Mouse (Mus musculus): ENCODE measurements around the gene Pdlim5. TPM values are rescaled to one million over a fixed set of nuclear protein-coding genes. Genes with fewer than 3 reads are reported as not detected.

The Pdlim5 gene
- polyA plus RNA-seq, 1 experiment from 2014 or later: 169 TPM

DNA sequence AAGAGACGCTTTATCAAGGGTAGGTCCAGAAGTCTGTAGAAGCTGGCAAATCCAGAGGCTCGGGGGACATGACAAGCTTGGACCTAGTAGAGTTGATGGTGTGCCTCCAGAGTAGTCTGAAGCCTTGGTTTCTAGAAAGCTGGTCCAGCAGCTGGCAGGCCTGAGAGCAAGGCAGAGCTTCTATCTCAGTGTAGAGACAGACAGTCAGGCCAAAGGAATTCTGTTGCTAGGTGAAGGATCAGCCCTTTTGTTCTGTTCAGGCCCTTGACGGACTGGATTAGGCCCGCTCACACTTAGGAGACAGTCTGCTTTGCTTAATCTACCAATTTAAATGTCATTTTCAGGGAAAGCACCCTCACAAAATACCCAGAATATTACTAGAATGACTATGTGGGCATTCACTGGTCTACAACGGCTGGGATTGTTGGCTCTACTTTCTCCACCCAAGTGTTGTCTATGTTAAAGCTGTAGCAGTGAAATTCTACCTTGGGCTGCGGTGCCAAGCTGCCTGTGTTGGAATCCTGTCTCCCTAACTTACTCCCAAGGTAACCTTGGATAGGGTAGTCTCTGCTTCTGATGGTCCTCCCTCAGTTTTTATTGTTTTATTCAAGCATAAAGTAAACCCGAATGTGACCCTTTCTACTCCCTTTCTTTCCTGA, 38.8 kb upstream of the Pdlim5 start:
- Histone ChIP-seq H3K27ac (replicated peaks) (peak overlapping the region; percentile 70), H3K4me1 (peaks cover 59% of the 10 kb centered on the region)
- no peak for ATAC-seq (ENCODE audit: extremely low read depth, insufficient number of reproducible peaks, low FRiP score, low TSS enrichment)

DNA sequence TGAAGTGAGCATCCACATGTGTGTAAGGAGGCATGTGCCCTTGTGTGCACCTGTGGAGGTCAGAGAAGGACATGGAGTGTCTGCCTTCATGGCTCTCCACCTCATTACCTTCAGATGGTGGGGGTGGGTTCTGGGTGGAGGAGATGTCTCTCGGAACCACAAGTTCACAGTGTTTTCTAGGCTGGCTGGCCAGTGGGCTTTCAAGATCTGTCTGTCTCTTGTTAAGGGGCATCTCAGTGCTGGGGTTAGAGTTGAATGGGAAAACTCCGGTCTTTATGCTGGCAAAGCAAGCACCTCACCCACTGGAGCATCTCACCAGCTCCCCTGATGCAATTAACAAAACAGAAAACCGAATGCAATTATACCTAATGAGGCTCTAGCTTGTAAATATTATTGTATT, 36.0 kb upstream of the Pdlim5 start:
- peaks cover 41% of the 10 kb centered on the region for H3K4me1 ChIP-seq
- H3K36me3 ChIP-seq: no peaks in the 10 kb centered on the region
- H3K27ac ChIP-seq (replicated peaks): no peak overlapping the region
- ATAC-seq (ENCODE audit: extremely low read depth, insufficient number of reproducible peaks, low FRiP score, low TSS enrichment): no peak
- H3K4me2 ChIP-seq: no peak overlapping the region
- WGBS: 70% methylated on average over 3 of the region's 3 CpGs
- 0 out of 2 replicates have a peak, but pooled peaks cover 5% of the 10 kb centered on the region for H3K27me3 ChIP-seq (replicated peaks)
- H3K4me3 ChIP-seq: no peak overlapping the region
- H3K9me3 ChIP-seq: no peaks in the 10 kb centered on the region
- no peak overlapping the region for H3K9ac ChIP-seq

More for the DNA sequence above, 38.8 kb upstream of the Pdlim5 start:
- H3K27me3 ChIP-seq (replicated peaks): no peaks in the 10 kb centered on the region
- WGBS: 47% methylated on average over 7 of the region's 7 CpGs
- no peaks in the 10 kb centered on the region for H3K36me3 ChIP-seq
- H3K9ac ChIP-seq: no peak overlapping the region
- no peak overlapping the region for H3K4me2 ChIP-seq
- no peak overlapping the region for H3K4me3 ChIP-seq
- H3K9me3 ChIP-seq: no peaks in the 10 kb centered on the region

DNA sequence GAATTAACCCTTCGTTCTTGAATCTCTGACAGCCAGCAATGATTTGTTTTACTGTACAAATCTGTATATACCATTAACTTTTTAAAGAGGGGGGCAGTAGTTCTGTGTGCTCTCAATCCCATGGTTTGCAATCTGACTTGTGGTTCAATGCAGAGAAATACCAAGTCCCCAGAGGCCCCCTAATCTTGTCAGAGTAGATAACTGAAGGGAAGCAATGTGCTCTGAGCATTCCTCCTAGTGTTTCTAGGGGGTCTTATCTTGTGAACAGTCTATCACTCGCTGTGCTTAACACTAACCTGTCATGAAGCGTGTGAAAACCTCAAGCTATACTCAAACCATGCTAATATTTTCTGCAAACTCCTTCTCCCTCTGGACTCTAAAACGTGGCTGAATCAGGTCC, 34.6 kb upstream of the Pdlim5 start:
- Histone ChIP-seq H3K4me1 (peaks cover 39% of the 10 kb centered on the region), H3K4me3 (peak overlapping the region; percentile 28), H3K27ac (replicated peaks) (peak overlapping the region; percentile 77), H3K36me3 (no peaks in the 10 kb centered on the region), H3K9ac (peak overlapping the region; percentile 54), H3K9me3 (no peaks in the 10 kb centered on the region), H3K27me3 (replicated peaks) (0 out of 2 replicates have a peak, but pooled peaks cover 5% of the 10 kb centered on the region), H3K4me2 (peak overlapping the region; percentile 63)
- ATAC-seq (ENCODE audit: extremely low read depth, insufficient number of reproducible peaks, low FRiP score, low TSS enrichment): no peak
- 11% methylated on average over 4 of the region's 4 CpGs for WGBS

DNA sequence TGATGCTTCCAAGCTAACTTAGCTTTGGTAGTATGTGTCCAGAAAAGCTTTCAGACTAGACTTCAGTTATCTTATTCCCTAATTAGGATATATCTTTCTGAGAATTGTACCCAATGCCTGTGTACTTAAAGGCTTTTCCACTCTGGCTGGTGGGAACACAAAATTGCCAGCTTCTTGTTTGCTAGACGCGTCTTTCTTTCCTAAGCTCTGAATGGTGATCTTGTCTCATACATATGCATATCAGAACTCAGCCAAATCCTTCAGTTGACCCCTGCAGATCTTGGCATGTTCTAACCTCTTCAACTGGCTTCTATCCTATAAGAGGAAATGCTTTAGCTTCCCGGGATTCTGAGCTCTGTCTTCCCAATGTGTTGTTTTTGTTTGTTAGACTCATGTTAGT, 31.3 kb upstream of the Pdlim5 start:
- H3K27me3 ChIP-seq (replicated peaks): 0 out of 2 replicates have a peak, but pooled peaks cover 5% of the 10 kb centered on the region
- WGBS: 48% methylated on average over 3 of the region's 3 CpGs
- H3K9ac ChIP-seq: no peak overlapping the region
- H3K27ac ChIP-seq (replicated peaks): no peak overlapping the region
- H3K4me3 ChIP-seq: no peak overlapping the region
- no peak for ATAC-seq (ENCODE audit: extremely low read depth, insufficient number of reproducible peaks, low FRiP score, low TSS enrichment)
- no peak overlapping the region for H3K4me2 ChIP-seq
- peaks cover 48% of the 10 kb centered on the region for H3K4me1 ChIP-seq
- no peaks in the 10 kb centered on the region for H3K9me3 ChIP-seq
- no peaks in the 10 kb centered on the region for H3K36me3 ChIP-seq

GRCm38 (mm10) chr3:142424134-142424533, 28.6 kb upstream of the Pdlim5 start:
- Histone ChIP-seq H3K9me3 (no peaks in the 10 kb centered on the region), H3K27ac (replicated peaks) (peak overlapping the region; percentile 63; the same call in 1 of the 2 replicates), H3K9ac (no peak overlapping the region), H3K36me3 (no peaks in the 10 kb centered on the region), H3K4me3 (no peak overlapping the region), H3K4me2 (no peak overlapping the region), H3K27me3 (replicated peaks) (0 out of 2 replicates have a peak, but pooled peaks cover 5% of the 10 kb centered on the region), H3K4me1 (peaks cover 33% of the 10 kb centered on the region)
- WGBS: 42% methylated on average over 1 of the region's 1 CpGs
- no peak for ATAC-seq (ENCODE audit: extremely low read depth, insufficient number of reproducible peaks, low FRiP score, low TSS enrichment)

DNA sequence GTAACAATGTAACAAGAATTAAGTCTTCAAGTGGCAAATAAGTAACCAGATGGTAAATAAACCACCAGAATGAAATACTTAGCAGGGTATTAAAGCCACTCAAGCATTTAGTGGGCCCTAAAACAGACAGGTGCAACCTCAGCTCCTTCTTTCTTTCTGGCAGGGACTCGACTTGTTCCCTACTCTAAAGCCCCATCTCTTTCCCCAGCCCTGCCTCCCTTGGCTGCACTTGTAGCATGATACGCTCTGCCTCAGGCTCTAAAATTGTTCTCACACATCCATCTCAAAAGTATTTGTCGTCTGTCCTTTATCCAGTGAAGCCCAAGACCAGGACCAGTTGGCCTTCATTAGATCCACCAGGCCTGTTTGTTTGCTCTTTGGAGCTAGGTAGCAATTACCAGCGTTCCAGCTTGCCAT, 28.0 kb upstream of the Pdlim5 start:
- Histone ChIP-seq H3K4me3 (no peak overlapping the region), H3K4me2 (no peak overlapping the region), H3K27ac (replicated peaks) (peak overlapping the region; percentile 63), H3K36me3 (no peaks in the 10 kb centered on the region), H3K9me3 (no peaks in the 10 kb centered on the region), H3K4me1 (peaks cover 28% of the 10 kb centered on the region), H3K9ac (no peak overlapping the region), H3K27me3 (replicated peaks) (0 out of 2 replicates have a peak, but pooled peaks cover under 1% of the 10 kb centered on the region)
- no peak for ATAC-seq (ENCODE audit: extremely low read depth, insufficient number of reproducible peaks, low FRiP score, low TSS enrichment)
- 59% methylated on average over 4 of the region's 4 CpGs for WGBS

DNA sequence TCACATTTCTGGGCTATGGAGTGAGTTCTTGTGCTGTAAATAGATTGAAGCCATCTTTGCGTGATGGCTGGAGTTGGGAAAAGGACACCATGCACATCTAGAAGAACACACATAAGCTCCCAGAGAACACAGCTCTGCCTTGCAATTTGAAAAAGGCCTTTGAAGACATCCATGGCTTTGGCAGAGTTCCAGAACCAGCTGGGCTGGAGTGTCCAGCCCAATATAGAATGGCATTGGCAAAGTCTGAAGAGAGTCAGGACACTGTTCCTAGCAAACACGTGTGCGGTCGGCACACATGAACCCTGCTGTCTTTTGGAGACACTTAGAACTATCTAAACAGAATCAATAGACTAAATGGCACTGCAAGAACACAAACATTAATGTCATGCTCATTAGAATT, 26.7 kb upstream of the Pdlim5 start:
- Histone ChIP-seq H3K4me1 (peaks cover 28% of the 10 kb centered on the region), H3K36me3 (no peaks in the 10 kb centered on the region), H3K4me2 (no peak overlapping the region), H3K27ac (replicated peaks) (peak overlapping the region; percentile 74), H3K9ac (no peak overlapping the region), H3K27me3 (replicated peaks) (no peaks in the 10 kb centered on the region), H3K4me3 (no peak overlapping the region), H3K9me3 (no peaks in the 10 kb centered on the region)
- ATAC-seq (ENCODE audit: extremely low read depth, insufficient number of reproducible peaks, low FRiP score, low TSS enrichment): no peak
- WGBS: 42% methylated on average over 4 of the region's 4 CpGs

DNA sequence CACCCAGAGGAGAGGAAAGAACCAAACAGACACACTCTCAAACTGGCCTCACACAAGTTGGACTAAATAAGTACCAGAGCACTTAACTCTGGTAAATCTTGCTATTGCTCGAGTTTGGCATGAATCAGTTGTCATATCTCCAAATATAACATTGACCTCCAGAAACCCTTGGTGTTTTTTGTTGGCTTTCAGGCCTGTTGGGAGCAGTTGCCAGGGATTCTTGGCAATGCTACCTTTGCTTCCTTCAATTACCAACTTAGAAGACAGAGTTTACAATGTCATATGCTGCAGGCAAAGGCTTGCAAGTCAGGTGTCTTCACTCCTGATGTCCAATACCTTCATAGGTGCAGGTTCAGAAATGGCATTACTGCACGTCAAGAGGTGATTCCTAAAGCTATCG, 26.0 kb upstream of the Pdlim5 start:
- Histone ChIP-seq H3K27ac (replicated peaks) (peak overlapping the region; percentile 74; the same call in 1 of the 2 replicates), H3K4me1 (peaks cover 28% of the 10 kb centered on the region), H3K9ac (no peak overlapping the region), H3K4me3 (no peak overlapping the region), H3K9me3 (no peaks in the 10 kb centered on the region), H3K27me3 (replicated peaks) (no peaks in the 10 kb centered on the region), H3K4me2 (no peak overlapping the region), H3K36me3 (no peaks in the 10 kb centered on the region)
- 71% methylated on average over 3 of the region's 3 CpGs for WGBS
- no peak for ATAC-seq (ENCODE audit: extremely low read depth, insufficient number of reproducible peaks, low FRiP score, low TSS enrichment)

DNA sequence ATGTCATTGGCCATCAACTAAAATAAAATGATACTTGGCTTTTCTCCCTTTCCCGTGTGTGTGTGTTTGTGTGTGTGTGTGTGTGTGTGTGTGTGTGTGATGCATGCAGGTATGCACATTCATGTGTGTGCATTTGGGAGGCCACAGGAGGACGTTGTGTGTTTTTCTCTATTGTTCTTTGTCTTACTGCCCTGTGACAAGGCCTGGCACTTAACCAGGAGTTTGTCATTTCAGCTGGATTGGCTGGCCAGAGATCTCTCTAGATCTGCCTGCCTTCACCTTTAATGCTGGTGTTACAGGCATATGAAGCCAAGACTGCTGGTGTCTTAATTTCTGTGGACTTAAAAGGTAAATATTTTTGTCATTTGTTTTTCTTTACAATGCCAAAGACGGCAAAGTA, 22.5 kb upstream of the Pdlim5 start:
- Histone ChIP-seq H3K27ac (replicated peaks) (no peak overlapping the region), H3K4me1 (peaks cover 24% of the 10 kb centered on the region), H3K27me3 (replicated peaks) (no peaks in the 10 kb centered on the region), H3K36me3 (no peaks in the 10 kb centered on the region), H3K9me3 (no peaks in the 10 kb centered on the region), H3K4me3 (no peak overlapping the region), H3K9ac (no peak overlapping the region), H3K4me2 (no peak overlapping the region)
- WGBS: 66% methylated on average over 3 of the region's 3 CpGs
- ATAC-seq (ENCODE audit: extremely low read depth, insufficient number of reproducible peaks, low FRiP score, low TSS enrichment): no peak

DNA sequence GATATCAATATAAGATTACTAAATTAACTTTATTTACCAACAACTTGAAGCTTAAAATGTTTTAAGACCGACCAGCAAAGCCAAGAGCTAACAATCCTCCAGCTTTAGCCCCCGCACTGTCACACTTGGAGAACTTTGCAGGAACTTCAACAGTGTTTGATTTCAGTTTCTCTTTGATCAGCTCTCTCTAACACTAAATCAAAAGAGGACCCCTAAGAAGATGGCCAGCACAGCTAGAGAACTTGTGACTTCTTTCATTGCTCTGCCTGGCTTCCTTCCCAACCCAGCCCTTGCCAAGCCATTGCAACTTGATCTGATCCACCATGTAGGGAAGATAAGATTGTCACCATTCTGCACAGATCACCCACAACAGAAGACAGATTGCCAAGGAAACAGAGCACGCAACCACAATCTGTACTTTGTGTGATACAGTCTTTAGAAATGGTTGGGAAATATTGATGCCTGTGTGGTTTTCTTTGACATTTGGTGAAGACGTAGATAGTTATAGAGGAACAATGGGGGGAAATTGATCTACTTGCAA, 17.9 kb upstream of the Pdlim5 start:
- H3K36me3 ChIP-seq: no peaks in the 10 kb centered on the region
- no peaks in the 10 kb centered on the region for H3K9me3 ChIP-seq
- no peak overlapping the region for H3K4me2 ChIP-seq
- no peak for ATAC-seq (ENCODE audit: extremely low read depth, insufficient number of reproducible peaks, low FRiP score, low TSS enrichment)
- no peak overlapping the region for H3K4me3 ChIP-seq
- H3K27ac ChIP-seq (replicated peaks): no peak overlapping the region
- H3K9ac ChIP-seq: no peak overlapping the region
- WGBS: 70% methylated on average over 4 of the region's 4 CpGs
- no peaks in the 10 kb centered on the region for H3K27me3 ChIP-seq (replicated peaks)
- peaks cover 21% of the 10 kb centered on the region; the same call in 1 of the 2 replicates for H3K4me1 ChIP-seq

DNA sequence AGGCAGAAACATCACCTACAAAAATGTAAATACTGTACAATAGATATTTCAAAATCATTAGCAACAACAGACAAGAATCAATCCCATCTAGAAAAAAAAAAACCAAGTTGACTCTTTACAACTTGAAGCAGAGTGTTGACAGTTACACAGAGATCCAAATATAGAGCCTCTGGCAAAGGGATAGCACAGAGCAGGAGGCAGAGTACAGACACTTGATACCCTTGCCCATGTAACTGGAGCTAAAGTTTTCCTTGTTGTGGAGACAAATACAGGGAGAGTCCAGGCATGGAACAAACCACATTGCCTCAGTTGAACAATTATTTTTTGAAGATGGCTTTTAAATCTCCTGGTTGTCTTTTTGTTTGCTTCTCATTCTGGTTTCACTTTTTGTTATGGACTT, 15.4 kb upstream of the Pdlim5 start:
- Histone ChIP-seq H3K4me1 (peaks cover 21% of the 10 kb centered on the region; the same call in 1 of the 2 replicates), H3K27ac (replicated peaks) (no peak overlapping the region; the same call in 1 of the 2 replicates), H3K4me3 (no peak overlapping the region), H3K36me3 (no peaks in the 10 kb centered on the region), H3K27me3 (replicated peaks) (no peaks in the 10 kb centered on the region), H3K9ac (no peak overlapping the region), H3K4me2 (no peak overlapping the region), H3K9me3 (no peaks in the 10 kb centered on the region)
- no peak for ATAC-seq (ENCODE audit: extremely low read depth, insufficient number of reproducible peaks, low FRiP score, low TSS enrichment)
